Mouse (Mus musculus) stomach, embryonic 14.5 days (tissue): Measurements from ENCODE around the gene Habp4. TPM values are rescaled to one million over a fixed set of nuclear protein-coding genes. Genes with fewer than 3 reads are reported as not detected.
A peak's percentile ranks its signal among the peaks of the same experiment; 100 is the strongest.

Experiments used
- ATAC-seq: fragments of 200-750 bp; cut with Nextera tagmentation; 2 replicates; pipeline ENCODE4 v1.8.0; 2017; ENCODE audit warnings: low read depth, moderate TSS enrichment; ENCODE audit not compliant: insufficient number of reproducible peaks, insufficient read depth, low FRiP score
- H3K27ac ChIP-seq: fragments of 300-500 bp; sonication (generic); 2 replicates; pipeline ENCODE4 v1.5.1; 2014; ENCODE audit warnings: mild to moderate bottlenecking, low read length, moderate library complexity, mixed read lengths
- H3K27me3 ChIP-seq: fragments of 300-500 bp; sonication (generic); 2 replicates; pipeline ENCODE4 v1.6.1; 2014; ENCODE audit warnings: low read length, control low read depth, mixed read lengths; ENCODE audit not compliant: control insufficient read depth, insufficient read depth
- H3K36me3 ChIP-seq: fragments of 300-500 bp; sonication (generic); 2 replicates; pipeline ENCODE4 v1.6.1; 2014; ENCODE audit warnings: mild to moderate bottlenecking, control low read depth, low read length, moderate library complexity, mixed read lengths; ENCODE audit not compliant: control insufficient read depth, insufficient read depth
- H3K4me1 ChIP-seq: fragments of 300-500 bp; sonication (generic); 2 replicates; pipeline ENCODE4 v1.6.1; 2014; ENCODE audit warnings: low read length, control low read depth, mixed read lengths; ENCODE audit not compliant: control insufficient read depth, insufficient read depth
- H3K4me2 ChIP-seq: fragments of 300-500 bp; sonication (generic); replicated peaks from 2 replicates; pipeline ENCODE4 v1.6.1; 2014; ENCODE audit warnings: low read depth, low read length, control low read depth
- H3K4me3 ChIP-seq: fragments of 300-500 bp; sonication (generic); 2 replicates; pipeline ENCODE4 v1.5.1; 2014; ENCODE audit warnings: low read depth, low read length, control low read depth
- H3K9ac ChIP-seq: fragments of 300-500 bp; sonication (generic); replicated peaks from 2 replicates; pipeline ENCODE4 v1.6.1; 2014; ENCODE audit warnings: low read depth, mild to moderate bottlenecking, control low read depth, low read length, moderate library complexity, mixed read lengths
- H3K9me3 ChIP-seq: fragments of 300-500 bp; sonication (generic); 2 replicates; pipeline ENCODE4 v1.6.1; 2016; ENCODE audit warnings: low read depth, low read length, control low read depth; ENCODE audit not compliant: control insufficient read depth
- WGBS: fragments of 180-500 bp; shearing (Covaris S2); extraction: QIAGEN DNeasy Blood & Tissue Kit; methylation state at CpG from one replicate; pipeline ENCODE4 v1.1.7; 2014; 5-methylcytosine and 5-hydroxymethylcytosine counted together
- polyA plus RNA-seq: library from polyadenylated mRNA; unstranded; fragments of >200 nt; fragmentation: Nextera tagmentation; extraction: Ambion mirVana; gene quantifications from 2 replicates; pipeline ENCODE4 v1.2.1, GENCODE M21; 2014

The Habp4 gene
- polyA plus RNA-seq, 1 experiment from 2014 or later: 26.1 TPM

- no peak for ATAC-seq
- Histone ChIP-seq H3K27ac (no peak overlapping the region), H3K4me2 (no peak overlapping the region), H3K4me3 (no peak overlapping the region), H3K9ac (no peak overlapping the region), H3K27me3 (no peaks in the 10 kb centered on the region), H3K9me3 (no peaks in the 10 kb centered on the region), H3K4me1 (peaks cover 18% of the 10 kb centered on the region; the same call in 1 of the 2 replicates), H3K36me3 (no peaks in the 10 kb centered on the region)
- 48% methylated on average over 5 of the region's 5 CpGs for WGBS
These were observed 11.5 kb upstream of the Habp4 start for GRCm38 (mm10) chr13:64150121-64150520.

GRCm38 (mm10) chr13:64152241-64152669 is 9.4 kb upstream of the Habp4 start:
- H3K27me3 ChIP-seq: no peaks in the 10 kb centered on the region
- peak overlapping the region; percentile 82 for H3K4me2 ChIP-seq
- WGBS: under 1% methylated on average over 42 of the region's 42 CpGs
- peak overlapping the region; percentile 94 for H3K27ac ChIP-seq
- peak overlapping the region; percentile 74 for H3K9ac ChIP-seq
- peak overlapping the region; percentile 91 for H3K4me3 ChIP-seq
- H3K36me3 ChIP-seq: no peaks in the 10 kb centered on the region
- H3K4me1 ChIP-seq: peaks cover 18% of the 10 kb centered on the region; the same call in 1 of the 2 replicates
- no peaks in the 10 kb centered on the region for H3K9me3 ChIP-seq
- ATAC-seq: peak; percentile 5; the same call in 1 of the 2 replicates

GRCm38 (mm10) chr13:64152671-64153082 is 8.9 kb upstream of the Habp4 start:
- ATAC-seq: no peak; the same call in 1 of the 2 replicates
- H3K9ac ChIP-seq: peak overlapping the region; percentile 74
- peak overlapping the region; percentile 91 for H3K4me3 ChIP-seq
- peak overlapping the region; percentile 82 for H3K4me2 ChIP-seq
- H3K36me3 ChIP-seq: no peaks in the 10 kb centered on the region
- no peaks in the 10 kb centered on the region for H3K9me3 ChIP-seq
- H3K27me3 ChIP-seq: no peaks in the 10 kb centered on the region
- under 1% methylated on average over 61 of the region's 61 CpGs for WGBS
- H3K4me1 ChIP-seq: peaks cover 18% of the 10 kb centered on the region; the same call in 1 of the 2 replicates
- H3K27ac ChIP-seq: peak overlapping the region; percentile 94

DNA sequence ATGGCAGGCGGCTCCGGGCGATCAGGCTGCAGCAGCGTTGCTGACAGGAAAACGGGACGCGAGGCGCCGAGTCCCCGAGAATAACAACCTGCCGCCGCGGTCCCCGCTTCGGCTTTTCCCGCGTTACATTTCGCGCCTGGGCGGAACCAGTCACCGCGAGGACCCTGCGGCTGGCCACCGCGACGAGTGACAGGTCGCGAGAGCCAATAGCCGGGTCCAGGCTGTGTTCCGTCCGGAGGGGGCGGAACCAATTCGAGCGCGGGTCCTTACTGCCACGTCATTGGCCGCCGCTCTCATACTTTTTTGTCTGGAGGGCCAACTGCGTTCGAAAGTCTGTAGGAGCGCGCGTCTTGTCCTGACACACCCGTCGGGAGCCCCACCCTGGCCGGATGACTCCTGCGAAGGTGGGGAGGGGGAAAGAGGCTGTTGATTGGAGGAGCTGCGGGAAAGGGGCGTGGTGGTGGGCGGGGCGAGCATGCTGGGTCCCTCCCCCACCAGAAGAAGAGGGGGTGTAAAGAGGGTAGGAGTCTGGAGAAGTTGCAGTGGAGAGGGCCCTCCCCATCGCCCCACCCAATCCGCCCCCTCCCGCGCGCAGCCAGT is 8.4 kb upstream of the Habp4 start, which contains the start of gene Zfp367:
Zfp367 (minus strand) TSS at position 120 of the 600 bp plus-strand sequence.
- peak within 1 kb of the TSS; percentile 82 for H3K4me2 ChIP-seq

DNA sequence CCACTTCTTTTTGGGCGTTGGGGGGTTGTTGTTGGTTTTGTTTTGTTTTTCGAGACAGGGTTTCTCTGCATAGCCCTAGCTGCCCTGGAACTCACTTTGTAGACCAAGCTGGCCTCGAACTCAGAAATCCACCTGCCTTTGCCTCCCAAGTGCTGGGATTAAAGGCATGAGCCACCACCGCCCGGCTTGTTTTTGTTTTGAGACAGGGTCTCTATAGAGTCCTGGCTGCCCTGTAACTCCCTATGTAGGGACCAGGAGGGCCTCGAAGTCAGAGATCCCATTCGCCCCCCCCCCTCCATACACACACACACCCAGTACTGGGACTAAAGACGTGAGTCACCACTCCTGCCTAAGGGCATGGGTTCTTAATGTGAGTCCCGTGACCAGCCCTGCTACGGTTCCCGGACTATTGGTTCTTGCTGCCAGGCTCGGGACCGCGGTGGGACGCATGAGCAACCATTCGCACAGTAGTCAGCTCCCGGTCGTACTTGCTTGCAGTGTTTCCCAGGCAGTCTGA is 7.8 kb upstream of the Habp4 start:
- H3K4me3 ChIP-seq: peak overlapping the region; percentile 91
- peak overlapping the region; percentile 4; the same call in 1 of the 2 replicates for H3K27ac ChIP-seq
- no peaks in the 10 kb centered on the region for H3K36me3 ChIP-seq
- no peaks in the 10 kb centered on the region for H3K9me3 ChIP-seq
- peak; percentile 33 for ATAC-seq
- peak overlapping the region; percentile 37 for H3K4me2 ChIP-seq
- WGBS: under 1% methylated on average over 18 of the region's 18 CpGs
- peak overlapping the region; percentile 14; the same call in 1 of the 2 replicates for H3K9ac ChIP-seq
- no peaks in the 10 kb centered on the region for H3K27me3 ChIP-seq
- peaks cover 15% of the 10 kb centered on the region; the same call in 1 of the 2 replicates for H3K4me1 ChIP-seq

More for the DNA sequence above, 8.4 kb upstream of the Habp4 start, which contains the start of gene Zfp367:
- H3K27me3 ChIP-seq: no peaks in the 10 kb centered on the region
- peak; percentile 96 for ATAC-seq
- H3K36me3 ChIP-seq: no peaks in the 10 kb centered on the region
- H3K4me3 ChIP-seq: peak within 1 kb of the TSS; percentile 91
- H3K9ac ChIP-seq: peak within 1 kb of the TSS; percentile 74
- H3K9me3 ChIP-seq: no peaks in the 10 kb centered on the region
- under 1% methylated on average over 56 of the region's 56 CpGs for WGBS
- H3K27ac ChIP-seq: peak within 1 kb of the TSS; percentile 94
- peaks cover 18% of the 10 kb centered on the region; the same call in 1 of the 2 replicates for H3K4me1 ChIP-seq

- no peaks in the 10 kb centered on the region for H3K9me3 ChIP-seq
- H3K9ac ChIP-seq: no peak overlapping the region
- H3K4me2 ChIP-seq: no peak overlapping the region
- no peak overlapping the region for H3K27ac ChIP-seq
- H3K36me3 ChIP-seq: no peaks in the 10 kb centered on the region
- WGBS: 36% methylated on average over 2 of the region's 2 CpGs
- H3K27me3 ChIP-seq: no peaks in the 10 kb centered on the region
- H3K4me3 ChIP-seq: no peak overlapping the region
- ATAC-seq: no peak
- peaks cover 15% of the 10 kb centered on the region; the same call in 1 of the 2 replicates for H3K4me1 ChIP-seq
These were observed 7.0 kb upstream of the Habp4 start for GRCm38 (mm10) chr13:64154651-64155050.

DNA sequence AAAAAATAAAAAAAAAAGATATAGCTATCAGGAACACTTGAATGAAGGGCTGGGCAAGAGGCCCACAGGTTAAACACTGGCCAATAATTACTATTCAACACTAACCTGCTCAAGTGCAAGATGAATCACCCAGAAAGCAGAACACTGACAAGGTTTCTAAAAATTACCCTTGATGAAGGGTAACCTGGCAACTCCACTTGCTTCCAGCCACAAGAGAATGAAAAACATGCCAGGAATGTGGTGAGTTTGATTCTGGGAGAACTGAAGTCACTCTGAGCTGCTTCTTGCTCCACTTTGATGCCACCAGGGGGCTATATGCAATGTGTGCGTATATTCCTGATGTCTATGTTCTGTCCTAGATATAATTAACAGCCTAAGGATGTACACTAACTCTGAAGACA is 6.5 kb upstream of the Habp4 start:
- WGBS: 16% methylated on average over 1 of the region's 1 CpGs
- ATAC-seq: no peak
- no peak overlapping the region for H3K4me2 ChIP-seq

GRCm38 (mm10) chr13:64156966-64157365 is 4.7 kb upstream of the Habp4 start:
- Histone ChIP-seq H3K9me3 (no peaks in the 10 kb centered on the region), H3K4me1 (no peaks in the 10 kb centered on the region), H3K27me3 (no peaks in the 10 kb centered on the region), H3K4me2 (no peak overlapping the region), H3K36me3 (no peaks in the 10 kb centered on the region), H3K4me3 (no peak overlapping the region), H3K9ac (no peak overlapping the region), H3K27ac (no peak overlapping the region)
- ATAC-seq: no peak

More for the DNA sequence above, 6.5 kb upstream of the Habp4 start:
- no peak overlapping the region for H3K27ac ChIP-seq
- no peaks in the 10 kb centered on the region for H3K36me3 ChIP-seq
- H3K9me3 ChIP-seq: no peaks in the 10 kb centered on the region
- H3K4me1 ChIP-seq: peaks cover 13% of the 10 kb centered on the region; the same call in 1 of the 2 replicates
- no peak overlapping the region for H3K4me3 ChIP-seq
- H3K9ac ChIP-seq: no peak overlapping the region
- no peaks in the 10 kb centered on the region for H3K27me3 ChIP-seq
